Mouse (Mus musculus) stomach, postnatal 0 days (tissue): ENCODE measurements around the gene Zfp687.

Experiments used
- CTCF ChIP-seq: IDR thresholded peaks from 2 replicates; pipeline ENCODE4 v1.5.1; 2016; ENCODE audit warnings: antibody characterized with exemption, low read depth, mild to moderate bottlenecking, moderate library complexity
- EP300 ChIP-seq: optimal IDR thresholded peaks from 2 replicates; pipeline ENCODE3; 2016; ENCODE audit warnings: antibody characterized with exemption

DNA sequence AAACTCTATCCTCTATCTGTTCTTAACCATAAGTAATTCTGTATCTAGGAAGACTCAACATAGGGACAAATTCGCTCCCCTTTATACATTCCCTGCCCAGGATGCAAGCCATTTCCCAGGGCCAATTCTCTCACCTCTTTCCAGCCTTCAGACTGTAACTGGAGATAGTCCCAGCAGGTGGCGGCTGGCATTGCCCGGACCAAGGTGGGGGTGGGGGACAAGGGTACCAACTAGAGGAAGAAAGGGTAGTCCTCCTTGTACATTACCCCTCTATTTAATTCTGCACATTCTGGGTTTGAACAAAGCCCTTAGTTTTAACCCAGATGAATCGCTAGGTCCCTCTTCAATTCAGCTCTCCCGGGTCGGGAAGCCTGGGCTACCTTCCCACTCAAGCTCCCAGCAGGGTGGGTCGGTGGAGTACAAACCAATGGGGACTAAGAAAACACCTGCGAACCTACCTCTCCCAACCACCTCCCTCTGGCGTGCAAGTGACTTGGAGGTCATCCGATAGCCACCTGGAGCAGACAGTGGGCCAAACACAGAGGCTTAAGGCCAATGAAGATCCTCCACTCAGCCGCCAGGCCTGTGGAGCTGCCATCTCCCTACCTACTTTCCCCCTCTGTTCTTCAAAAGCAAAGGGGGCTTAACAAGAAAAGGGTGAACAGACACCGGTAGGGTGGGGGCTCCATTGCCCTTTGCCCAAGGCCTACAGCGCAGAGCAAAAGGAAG, 1.4 kb downstream of the Zfp687 start:
- peak; percentile 45 for TF ChIP-seq CTCF
- no peak for TF ChIP-seq EP300
